Mouse (Mus musculus): ENCODE measurements around the gene Wars. TPM values are rescaled to one million over a fixed set of nuclear protein-coding genes. Genes with fewer than 3 reads are reported as not detected.

Wars gene
- total RNA-seq, 2 experiments from 2014 or later = 4.6 to 8.2 TPM

- ATAC-seq (replicated peaks; ENCODE audit: low FRiP score, poor library complexity, severe bottlenecking) = no peak
Observed at GRCm38 (mm10) chr12:108831966-108832643, 61.9 kb downstream of the Wars start.

DNA sequence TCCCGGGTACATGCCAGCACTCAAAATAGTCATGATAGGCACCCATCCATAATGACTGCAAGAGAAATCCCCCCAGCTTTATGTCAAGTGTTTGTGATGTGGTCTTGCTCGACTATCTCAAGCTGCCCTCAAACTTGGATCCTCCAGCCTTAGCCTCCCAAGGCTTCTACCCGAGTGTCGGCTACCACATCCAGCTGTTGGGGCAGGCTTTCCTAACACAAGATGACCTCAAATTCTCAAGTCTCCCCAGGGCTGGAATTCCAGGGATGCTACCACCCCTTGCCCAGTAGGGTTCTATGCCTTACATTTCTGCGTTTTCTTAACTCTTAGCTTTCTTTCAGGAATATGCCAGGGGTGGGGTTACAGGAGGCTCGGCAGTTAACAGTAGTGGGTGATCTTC, 63.6 kb downstream of the Wars start:
- ATAC-seq (replicated peaks; ENCODE audit: low FRiP score, poor library complexity, severe bottlenecking) = no peak

GRCm38 (mm10) chr12:108829636-108830035, 64.3 kb downstream of the Wars start:
- ATAC-seq (replicated peaks; ENCODE audit: low FRiP score, poor library complexity, severe bottlenecking) = no peak

GRCm38 (mm10) chr12:108827641-108828040, 66.3 kb downstream of the Wars start:
- ATAC-seq (replicated peaks; ENCODE audit: low FRiP score, poor library complexity, severe bottlenecking) = no peak

- no peak for ATAC-seq (replicated peaks; ENCODE audit: low FRiP score, poor library complexity, severe bottlenecking)
Observed at GRCm38 (mm10) chr12:108826958-108827535, 66.9 kb downstream of the Wars start.

DNA sequence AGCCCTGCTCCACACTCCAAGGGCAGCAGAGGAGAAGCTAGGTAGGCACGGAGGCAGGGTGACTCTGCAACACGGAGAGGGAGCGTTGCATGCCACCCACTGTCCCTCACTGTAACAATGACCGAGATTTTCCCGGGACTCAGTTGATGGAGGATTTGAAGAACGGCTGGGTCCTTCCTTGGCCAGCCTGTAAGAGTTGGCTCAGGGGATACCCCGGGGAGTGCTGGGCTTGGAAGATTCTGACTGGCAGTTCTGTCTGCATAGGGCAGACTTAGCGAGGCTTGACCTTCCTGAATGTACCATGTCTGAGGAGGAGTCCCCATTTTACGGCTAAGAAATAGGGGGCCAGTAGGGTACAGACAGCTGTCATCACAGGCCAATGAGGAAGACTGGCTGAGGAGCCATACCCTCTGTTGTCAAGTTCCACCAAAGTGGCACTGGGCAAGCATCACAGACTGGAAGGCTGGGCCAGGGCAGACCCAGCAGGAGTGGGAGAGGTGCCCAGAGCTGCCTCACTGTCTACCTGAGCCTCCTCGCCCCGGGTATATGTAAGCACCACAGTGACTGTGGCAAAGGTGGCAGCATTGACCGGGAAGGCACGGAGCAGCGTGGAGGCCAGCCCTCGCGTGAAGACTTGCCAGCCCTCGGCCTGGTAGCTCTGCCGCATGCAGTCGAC, 67.6 kb downstream of the Wars start:
- ATAC-seq (replicated peaks; ENCODE audit: low FRiP score, poor library complexity, severe bottlenecking) = no peak

GRCm38 (mm10) chr12:108825561-108826224, 68.3 kb downstream of the Wars start:
- ATAC-seq (replicated peaks; ENCODE audit: low FRiP score, poor library complexity, severe bottlenecking) = no peak

DNA sequence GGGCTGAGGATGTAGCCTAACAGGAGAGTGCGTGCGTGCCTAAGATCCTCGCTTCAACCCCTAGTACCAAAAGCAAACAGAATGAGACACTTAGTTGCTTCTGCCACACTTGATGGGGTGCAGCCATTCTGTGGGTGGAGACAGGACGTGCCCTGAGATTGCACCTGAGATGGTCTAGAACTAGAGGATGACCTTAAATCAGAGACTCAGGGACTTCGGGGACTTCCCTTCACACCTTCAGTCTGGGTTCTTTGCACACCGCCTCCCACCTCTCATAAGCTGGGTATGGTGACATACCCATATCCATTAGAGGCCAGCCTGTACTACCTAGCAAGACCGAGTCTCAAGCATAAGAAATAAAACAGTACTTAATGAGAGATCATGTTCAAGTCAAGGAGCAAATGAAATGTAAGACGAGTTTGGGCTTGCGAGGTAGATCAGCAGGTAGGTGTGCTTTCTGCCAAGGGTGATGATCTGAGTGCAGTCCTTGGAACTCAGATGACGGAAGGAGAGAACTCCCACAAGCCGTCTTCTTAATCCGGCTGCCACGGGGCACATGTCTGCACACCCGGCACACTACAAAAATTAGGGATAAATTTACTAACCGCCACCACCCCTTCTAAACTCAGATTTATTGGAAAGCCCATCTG, 69.6 kb downstream of the Wars start:
- no peak for ATAC-seq (replicated peaks; ENCODE audit: low FRiP score, poor library complexity, severe bottlenecking)

DNA sequence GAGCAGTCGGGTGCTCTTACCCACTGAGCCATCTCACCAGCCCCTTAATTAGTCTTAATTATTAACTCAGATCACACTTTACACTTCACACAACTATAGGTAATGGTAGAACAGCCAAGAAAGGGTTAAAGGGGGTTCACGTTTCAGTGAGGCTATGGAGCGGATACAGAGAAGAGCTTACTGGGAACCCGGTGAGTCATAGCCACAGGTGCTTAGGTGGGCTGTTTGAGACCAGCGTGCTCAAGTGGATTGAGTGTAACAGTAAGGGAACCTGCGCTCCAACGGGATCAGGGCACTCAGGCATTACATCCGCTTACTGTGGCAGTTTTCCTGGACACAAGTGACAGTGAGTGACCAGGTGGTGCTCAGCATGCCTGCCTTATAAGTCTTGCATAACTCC, 70.9 kb downstream of the Wars start:
- ATAC-seq (replicated peaks; ENCODE audit: low FRiP score, poor library complexity, severe bottlenecking) = no peak

GRCm38 (mm10) chr12:108820461-108820860, 73.5 kb downstream of the Wars start:
- no peak for ATAC-seq (replicated peaks; ENCODE audit: low FRiP score, poor library complexity, severe bottlenecking)

DNA sequence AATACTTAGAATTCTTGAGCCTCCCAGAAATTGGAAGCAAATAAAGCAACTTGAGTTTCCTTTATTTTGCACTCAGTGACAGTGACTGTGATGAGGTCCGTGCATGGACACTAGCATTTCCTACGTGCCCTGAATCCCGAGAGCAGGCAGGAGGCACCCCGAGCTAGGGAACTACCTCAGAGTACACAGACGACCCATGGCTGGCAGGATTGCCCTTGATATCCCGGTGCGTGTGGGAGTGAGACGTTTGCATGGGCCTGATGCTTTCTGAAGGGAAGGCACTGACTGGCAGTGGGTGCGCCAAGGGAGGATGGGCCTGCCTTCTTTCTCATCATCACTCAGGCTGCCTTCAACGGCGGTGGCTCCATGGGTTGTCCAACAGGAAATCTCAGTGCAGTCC, 77.4 kb downstream of the Wars start:
- no peak for ATAC-seq (replicated peaks; ENCODE audit: low FRiP score, poor library complexity, severe bottlenecking)

DNA sequence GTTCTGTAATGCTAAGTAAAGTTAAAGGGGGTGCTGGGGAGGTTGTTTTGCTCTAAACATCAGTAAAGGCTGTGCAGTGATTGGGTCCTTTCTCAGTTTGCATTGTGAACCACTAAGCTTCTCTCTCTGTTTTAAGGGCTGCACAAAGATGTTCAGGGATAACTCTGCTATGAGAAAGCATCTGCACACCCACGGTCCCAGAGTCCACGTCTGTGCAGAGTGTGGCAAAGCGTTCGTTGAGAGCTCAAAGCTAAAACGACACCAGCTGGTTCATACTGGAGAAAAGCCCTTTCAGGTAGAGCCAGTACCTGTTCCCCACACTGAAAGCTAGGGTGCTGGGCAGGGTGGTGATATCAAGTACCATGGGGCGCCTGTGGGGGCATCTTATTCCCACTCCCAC, 79.5 kb downstream of the Wars start:
- ATAC-seq (replicated peaks; ENCODE audit: low FRiP score, poor library complexity, severe bottlenecking) = no peak

- ATAC-seq (replicated peaks; ENCODE audit: low FRiP score, poor library complexity, severe bottlenecking) = no peak
Observed at GRCm38 (mm10) chr12:108812463-108812862, 81.5 kb downstream of the Wars start.

GRCm38 (mm10) chr12:108811133-108811532, 82.8 kb downstream of the Wars start:
- ATAC-seq (replicated peaks; ENCODE audit: low FRiP score, poor library complexity, severe bottlenecking) = peak; percentile 66

GRCm38 (mm10) chr12:108810309-108810708, 83.7 kb downstream of the Wars start:
- peak; percentile 54 for ATAC-seq (replicated peaks; ENCODE audit: low FRiP score, poor library complexity, severe bottlenecking)

Other genes with a start within 250 kb of the Wars start
- gene Degs2, start 191.9 kb downstream of the Wars start, total RNA-seq (2015; ENCODE audit: low replicate concordance) = not detected in 2 replicates
- gene Degs2, start 191.9 kb downstream of the Wars start, total RNA-seq (2017; ENCODE audit: low replicate concordance) = not detected in 2 replicates
- gene Yy1, start 101.2 kb downstream of the Wars start, total RNA-seq (2015; ENCODE audit: low replicate concordance) = 25.2 and 44.4 TPM in 2 replicates
- gene Yy1, start 101.2 kb downstream of the Wars start, total RNA-seq (2017; ENCODE audit: low replicate concordance) = 40.4 and 62.9 TPM in 2 replicates
- gene Slc25a29, start 58.3 kb downstream of the Wars start, total RNA-seq (2015; ENCODE audit: low replicate concordance) = 1.1 TPM in 1 of 2 replicates, not detected in the other
- not detected in 2 replicates for gene Slc25a29, start 58.3 kb downstream of the Wars start, total RNA-seq (2017; ENCODE audit: low replicate concordance)
- 1.3 TPM in 1 of 2 replicates, not detected in the other for gene Slc25a47, start 58.1 kb downstream of the Wars start, total RNA-seq (2015; ENCODE audit: low replicate concordance)
- gene Slc25a47, start 58.1 kb downstream of the Wars start, total RNA-seq (2017; ENCODE audit: low replicate concordance) = 0.64 and 5.3 TPM in 2 replicates
- gene Wdr25, start 543 bp downstream of the Wars start, total RNA-seq (2015; ENCODE audit: low replicate concordance) = 0.84 and 2.5 TPM in 2 replicates
- 4.2 and 11.4 TPM in 2 replicates for gene Wdr25, start 543 bp downstream of the Wars start, total RNA-seq (2017; ENCODE audit: low replicate concordance)
- not detected in 2 replicates for gene Begain, start 174.0 kb upstream of the Wars start, total RNA-seq (2015; ENCODE audit: low replicate concordance)
- not detected in 2 replicates for gene Begain, start 174.0 kb upstream of the Wars start, total RNA-seq (2017; ENCODE audit: low replicate concordance)